Mouse (Mus musculus): ENCODE data around the gene Efcab7.
A peak's percentile ranks its signal among the peaks of the same experiment; 100 is the strongest.

Efcab7 gene

GRCm38 (mm10) chr4:99945011-99945410 lies 116.0 kb downstream of the Efcab7 start:
- no peak for DNase-seq

DNA sequence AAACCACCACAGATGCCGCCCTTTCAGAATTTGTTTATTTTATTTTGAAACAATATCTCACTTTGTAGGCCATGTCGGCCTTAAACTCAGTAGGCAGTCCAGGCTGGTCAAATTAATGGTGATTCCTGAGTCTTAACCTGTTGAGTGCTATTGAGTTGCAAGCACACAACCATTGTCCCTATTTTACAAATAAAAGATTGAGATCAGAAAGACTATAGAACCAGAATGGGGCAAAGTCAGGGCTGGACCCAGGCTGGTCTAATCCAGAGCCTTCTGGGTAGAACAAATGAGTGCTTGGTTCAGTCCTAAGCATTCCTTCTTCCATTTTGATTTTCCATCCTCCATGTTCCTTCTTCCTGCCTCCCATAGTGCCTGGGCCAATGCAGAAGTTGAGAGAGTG lies 117.5 kb downstream of the Efcab7 start:
- no peak for DNase-seq

- peak; percentile 18 for DNase-seq
These were observed 118.2 kb downstream of the Efcab7 start for GRCm38 (mm10) chr4:99947192-99947591.

DNA sequence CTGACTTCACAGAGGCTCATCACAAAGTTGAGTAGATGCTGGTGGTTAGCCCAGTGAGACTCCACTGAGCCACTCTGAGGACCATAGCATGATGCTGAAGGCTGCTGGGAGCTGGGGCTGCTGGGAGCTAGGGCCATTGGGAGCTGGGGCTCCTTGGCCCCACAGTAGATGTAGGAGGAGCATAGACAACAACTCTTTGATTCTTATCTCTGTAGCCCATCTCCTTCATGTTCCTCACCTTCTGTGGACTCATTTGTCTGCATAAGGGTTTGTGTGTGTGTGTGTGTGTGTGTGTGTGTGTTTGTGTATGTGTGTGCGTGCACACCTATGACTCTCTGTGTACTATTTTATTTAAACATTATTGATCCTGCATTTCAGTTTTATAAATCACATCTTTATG lies 118.9 kb downstream of the Efcab7 start:
- DNase-seq = no peak

DNA sequence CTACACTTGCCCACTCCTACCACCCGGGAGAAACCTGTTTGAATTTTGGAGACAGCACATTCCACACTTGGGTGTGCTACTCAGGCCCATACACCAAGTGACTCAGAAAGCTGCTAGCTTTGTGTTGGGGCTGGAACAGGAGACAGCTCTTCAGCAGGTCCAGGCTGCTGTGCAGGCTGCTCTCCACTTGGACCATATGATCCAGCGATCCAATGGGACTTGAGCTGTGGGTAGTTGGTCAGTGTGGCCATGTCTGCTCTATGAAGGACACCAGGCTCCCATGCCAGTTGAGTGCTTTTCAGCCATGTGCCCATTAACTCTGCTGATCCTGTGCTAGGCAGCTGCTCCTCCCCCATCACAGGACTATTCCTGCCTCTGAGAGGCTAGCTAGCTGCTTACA lies 124.9 kb downstream of the Efcab7 start:
- DNase-seq = no peak

DNA sequence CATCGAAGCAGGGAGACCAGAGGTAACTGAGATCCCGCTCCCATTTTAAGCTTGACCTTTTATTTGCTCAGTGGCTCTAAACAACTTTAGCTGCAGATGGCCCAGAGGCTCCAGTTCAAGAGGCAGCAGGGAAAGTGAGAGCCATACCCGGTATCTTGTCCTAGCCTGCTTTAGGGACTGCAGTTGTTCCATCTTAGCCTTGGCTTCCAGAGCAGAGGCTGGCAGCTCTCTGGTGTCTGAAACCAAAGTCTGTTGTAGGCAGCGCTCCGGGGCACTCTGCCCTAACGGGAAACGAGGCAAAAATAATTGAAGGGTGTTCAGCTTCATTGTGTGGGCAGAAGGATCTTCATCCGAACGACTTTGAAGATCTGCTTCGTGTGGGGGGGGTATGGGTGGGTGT lies 126.4 kb downstream of the Efcab7 start:
- DNase-seq = no peak

DNA sequence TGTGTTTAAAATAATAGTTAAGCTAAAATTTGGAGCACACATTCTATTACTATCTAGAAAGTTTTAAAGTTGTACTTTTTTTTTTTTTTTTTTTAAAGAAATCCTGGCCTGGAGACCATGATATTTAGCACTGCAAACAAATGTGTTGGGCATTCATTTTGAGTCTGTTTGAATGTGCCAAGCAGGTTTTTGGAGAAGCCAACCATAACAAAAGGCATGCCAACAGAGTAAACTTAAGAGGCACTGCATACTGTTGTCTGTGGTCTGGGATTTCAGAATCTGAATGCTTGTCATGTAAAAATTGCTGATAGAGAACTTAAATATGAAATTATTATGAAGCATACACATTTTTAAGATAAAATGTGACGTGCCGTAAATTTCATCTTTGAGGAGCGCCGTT lies 128.2 kb downstream of the Efcab7 start:
- no peak for DNase-seq

- DNase-seq = no peak
These were observed 129.3 kb downstream of the Efcab7 start for GRCm38 (mm10) chr4:99958084-99958815.

- DNase-seq = no peak
These were observed 130.3 kb downstream of the Efcab7 start for GRCm38 (mm10) chr4:99959308-99959707.
